Mouse (Mus musculus) cerebral cortex, adult 2 months (tissue): ENCODE data around the gene Sycn.

Experiments used
- WGBS: fragments of 180-500 bp; shearing (Covaris S2); methylation state at CpG from one replicate; pipeline ENCODE4 v1.1.7; 2018; 5-methylcytosine and 5-hydroxymethylcytosine counted together

Sycn gene

DNA sequence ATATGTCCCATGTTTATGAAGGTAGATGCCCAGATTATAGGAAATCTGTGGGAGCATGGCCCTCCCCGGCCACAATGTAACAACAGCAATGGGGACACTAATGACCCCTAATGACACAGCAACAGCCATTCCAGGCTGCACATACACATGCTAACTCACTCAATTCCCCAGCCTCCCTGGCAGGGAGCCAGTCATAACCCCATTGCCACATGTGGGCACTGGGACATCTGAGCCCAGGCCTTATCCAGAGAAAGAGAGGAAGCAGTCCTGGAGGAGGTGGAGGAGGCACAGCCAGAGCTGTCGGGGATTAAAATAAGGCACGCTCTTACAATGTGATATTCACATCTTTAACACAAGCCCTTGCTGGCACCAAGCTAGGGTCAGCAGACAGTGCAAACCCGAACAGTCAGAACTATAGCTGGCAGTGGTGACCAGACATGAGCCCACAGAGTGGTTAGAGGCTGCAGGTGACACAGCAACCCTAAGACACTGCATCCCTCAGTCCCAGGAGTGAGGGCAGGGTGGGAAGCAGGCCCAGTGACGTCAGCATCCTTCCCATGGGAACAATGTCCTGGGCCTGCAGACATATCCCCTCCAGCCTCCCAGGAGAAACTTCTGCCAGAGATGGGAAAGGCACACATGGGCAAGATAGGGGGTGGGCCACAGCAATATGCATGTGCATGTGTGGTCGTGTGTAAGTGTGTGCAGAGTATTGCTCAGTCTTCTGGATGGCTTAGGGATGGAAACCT lies 46.2 kb downstream of the Sycn start:
- WGBS, result 45% methylated on average over 6 of the region's 6 CpGs
